Mouse (Mus musculus) left cerebral cortex, adult 2 months (tissue): ENCODE measurements at regions not wholly inside any gene's neighbourhood (a gene's known extent, or its start where the extent isn't known, plus 50 kb on each side); places are given as distances from the start of the nearest gene placed in this dataset.
A peak's percentile ranks its signal among the peaks of the same experiment; 100 is the strongest.

Experiments
- DNase-seq, 2 experiments: peaks; one replicate each; pipeline ENCODE4 v3.0.0; 2021 to 2022; ENCODE audit warnings: low spot score in 2 of 2, mixed read lengths in 1 of 2; ENCODE audit errors: extremely low spot score in 1 of 2
- H3K27ac ChIP-seq: fragments of 200-600 bp; 2 replicates; pipeline ENCODE4 v1.8.1; 2022
- H3K4me3 ChIP-seq: fragments of 200-600 bp; 2 replicates; pipeline ENCODE4 v1.8.1; 2022
- CTCF ChIP-seq: fragments of 200-600 bp; IDR thresholded peaks from 2 replicates; pipeline ENCODE4 v1.8.1; 2022; ENCODE audit warnings: antibody characterized with exemption, mild to moderate bottlenecking, moderate library complexity
- intact Hi-C: fragments of 180-260 bp; cut with DNase I; formaldehyde crosslinking; loops from one replicate; pipeline ENCODE4 v1.15.1; 2025

DNA sequence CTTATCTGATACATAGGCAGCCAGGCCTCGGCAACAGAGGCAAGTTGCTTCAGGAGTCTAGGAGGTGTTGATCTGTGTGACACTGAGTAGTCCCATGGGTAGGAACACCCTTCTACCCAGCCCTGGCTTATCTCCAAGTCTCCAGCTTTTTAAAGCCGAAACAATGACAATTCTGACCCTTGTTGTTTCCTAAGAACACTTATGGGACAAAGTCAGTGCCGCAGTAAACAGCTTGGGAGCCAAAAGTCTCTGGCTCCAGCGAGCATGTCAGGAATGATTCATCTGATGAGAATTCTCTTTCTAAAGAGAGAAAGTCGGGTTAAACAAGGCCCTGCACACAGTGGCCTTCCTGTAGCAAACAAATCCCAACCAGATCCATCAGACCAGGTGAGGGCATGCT is 234.0 kb upstream of the Zfp637 start:
- Histone ChIP-seq H3K4me3 (no peak overlapping the region), H3K27ac (no peak overlapping the region)
- intact Hi-C loops: no loop called here
- no peak for DNase-seq
- TF ChIP-seq CTCF: no peak

- H3K27ac ChIP-seq: no peak overlapping the region
- intact Hi-C loops: no loop called here
- DNase-seq: no peak
- no peak overlapping the region for H3K4me3 ChIP-seq
- TF ChIP-seq CTCF: no peak
Observed at GRCm38 (mm10) chr6:117609476-117610404, 231.2 kb upstream of the Zfp637 start.

- Histone ChIP-seq H3K27ac (no peak overlapping the region), H3K4me3 (no peak overlapping the region)
- no peak for DNase-seq
- intact Hi-C loops: no loop called here
- TF ChIP-seq CTCF: no peak
Observed at GRCm38 (mm10) chr6:117611281-117611680, 229.7 kb upstream of the Zfp637 start.

GRCm38 (mm10) chr6:117611965-117612364 is 229.0 kb upstream of the Zfp637 start:
- TF ChIP-seq CTCF: no peak
- no peak overlapping the region for H3K27ac ChIP-seq
- no peak overlapping the region for H3K4me3 ChIP-seq
- intact Hi-C loops: no loop called here
- no peak for DNase-seq

- TF ChIP-seq CTCF: no peak
- no peak for DNase-seq
- intact Hi-C loops: no loop called here
- Histone ChIP-seq H3K4me3 (no peak overlapping the region), H3K27ac (no peak overlapping the region)
Observed at GRCm38 (mm10) chr6:117612421-117612820, 228.6 kb upstream of the Zfp637 start.

- Histone ChIP-seq H3K4me3 (no peak overlapping the region), H3K27ac (peak overlapping the region; percentile 6; the same call in 1 of the 2 replicates)
- intact Hi-C loops: no loop called here
- TF ChIP-seq CTCF: no peak; the same call in 1 of the 2 replicates
- no peak for DNase-seq
Observed at GRCm38 (mm10) chr6:117613656-117614350, 227.2 kb upstream of the Zfp637 start.

- Histone ChIP-seq H3K27ac (peak overlapping the region; percentile 32), H3K4me3 (no peak overlapping the region)
- no peak for DNase-seq
- no peak for TF ChIP-seq CTCF
- intact Hi-C loops: no loop called here
Observed at GRCm38 (mm10) chr6:117614386-117614785, 226.6 kb upstream of the Zfp637 start.

DNA sequence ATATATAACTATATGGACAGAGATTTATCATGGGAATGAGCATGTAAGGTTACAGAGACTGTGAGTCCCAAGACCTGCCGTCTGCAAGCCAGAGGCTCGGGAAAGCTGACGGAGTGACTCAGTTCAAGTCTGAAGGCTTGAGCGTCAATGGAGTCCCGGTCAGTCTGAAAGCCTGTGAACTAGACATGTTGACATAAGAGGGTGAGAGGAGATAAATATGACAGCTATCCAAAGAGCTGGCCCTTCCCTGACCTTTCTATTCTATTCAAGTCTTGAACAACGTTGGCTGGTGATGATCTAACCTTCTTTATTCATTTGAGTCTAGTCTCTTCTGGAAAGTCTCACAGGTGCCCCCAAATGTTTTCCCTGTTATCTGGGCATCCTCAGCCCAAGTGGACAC is 223.8 kb upstream of the Zfp637 start:
- Histone ChIP-seq H3K27ac (no peak overlapping the region), H3K4me3 (no peak overlapping the region)
- TF ChIP-seq CTCF: no peak
- intact Hi-C loops: no loop called here
- no peak for DNase-seq

DNA sequence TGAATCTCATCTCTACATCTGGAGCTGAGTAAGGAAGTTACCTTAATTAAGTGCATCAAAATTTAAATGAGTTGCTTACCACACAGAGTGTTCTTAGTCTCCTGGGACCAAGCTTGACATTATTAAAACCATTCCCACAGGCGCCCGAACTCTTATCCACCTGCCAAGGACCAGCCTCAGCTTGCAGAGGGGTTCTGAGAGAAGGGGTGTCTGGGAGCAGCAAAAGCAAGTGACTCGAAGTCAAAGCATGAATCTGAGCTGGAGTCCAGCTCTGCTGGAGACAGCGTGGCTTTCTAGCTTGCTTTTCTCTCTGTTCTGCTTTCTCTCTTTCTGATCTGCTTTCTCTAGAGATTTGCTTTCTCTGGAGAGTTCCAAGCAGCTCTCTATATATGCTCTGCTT is 223.0 kb upstream of the Zfp637 start:
- intact Hi-C loops: no loop called here
- no peak for TF ChIP-seq CTCF
- no peak overlapping the region for H3K27ac ChIP-seq
- DNase-seq: no peak
- no peak overlapping the region for H3K4me3 ChIP-seq

DNA sequence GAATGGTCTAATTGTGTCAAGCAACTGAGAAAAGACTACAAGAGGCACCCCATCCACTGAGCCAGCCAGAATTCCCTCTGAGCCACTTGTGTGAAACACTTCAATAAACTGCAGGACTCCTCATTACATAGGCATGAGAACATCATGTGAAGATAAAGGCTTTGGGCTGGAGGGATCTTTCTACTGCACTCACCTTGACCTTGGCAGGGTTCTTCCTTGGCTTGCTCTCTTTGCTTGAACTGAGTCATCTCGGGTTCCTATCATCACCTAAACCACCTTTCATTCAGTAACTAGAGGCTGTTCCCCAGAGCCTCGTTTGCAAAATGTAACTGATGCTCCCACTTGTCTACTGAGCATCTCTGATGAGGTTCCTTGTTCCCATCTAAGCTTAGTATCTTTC is 221.4 kb upstream of the Zfp637 start:
- no peak for DNase-seq
- no peak overlapping the region for H3K4me3 ChIP-seq
- H3K27ac ChIP-seq: no peak overlapping the region
- no peak for TF ChIP-seq CTCF
- intact Hi-C loops: no loop called here

GRCm38 (mm10) chr6:117622446-117622845 is 218.5 kb upstream of the Zfp637 start:
- TF ChIP-seq CTCF: no peak
- DNase-seq: no peak
- Histone ChIP-seq H3K4me3 (no peak overlapping the region), H3K27ac (no peak overlapping the region)
- intact Hi-C loops: no loop called here

DNA sequence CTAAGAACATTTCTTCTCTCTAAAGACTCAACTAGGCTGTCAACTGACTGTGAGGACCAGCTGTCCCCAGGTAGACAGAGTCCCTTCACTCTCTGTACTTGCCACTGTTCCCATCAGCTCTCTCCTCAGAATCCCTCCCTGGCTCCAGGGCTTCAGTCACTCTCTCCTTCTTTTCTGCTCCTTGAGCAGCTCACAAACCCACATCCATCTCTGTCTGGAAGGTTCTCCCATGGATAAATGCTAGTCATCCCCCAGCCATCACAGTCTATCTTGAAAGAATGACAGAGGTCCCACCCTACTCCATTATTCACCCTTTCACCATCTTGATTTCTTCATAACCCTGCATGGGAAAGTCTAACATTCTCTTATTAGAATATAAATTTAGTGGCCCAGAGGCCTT is 218.0 kb upstream of the Zfp637 start:
- no peak for TF ChIP-seq CTCF
- DNase-seq: no peak
- intact Hi-C loops: no loop called here
- Histone ChIP-seq H3K4me3 (no peak overlapping the region), H3K27ac (no peak overlapping the region)
